Mouse (Mus musculus) G1E (cell line): ENCODE measurements around the gene Rabif.

Experiments used
- CTCF ChIP-seq: IDR thresholded peaks from 2 replicates; pipeline ENCODE4 v1.5.1; 2012; ENCODE audit warnings: low read depth, low read length, inconsistent platforms, mixed read lengths
- TAL1 ChIP-seq: conservative IDR thresholded peaks from 2 replicates; pipeline ENCODE4 v1.6.1; 2012; ENCODE audit warnings: low read depth, low read length, inconsistent platforms, mixed read lengths

GRCm38 (mm10) chr1:134510018-134510417 lies 15.6 kb downstream of the Rabif start:
- TF ChIP-seq CTCF (no peak), TAL1 (no peak)
